Mouse (Mus musculus) liver, embryonic 11.5 days (tissue): ENCODE data around the gene Spag8. TPM values are rescaled to one million over a fixed set of nuclear protein-coding genes. Genes with fewer than 3 reads are reported as not detected.

Source experiments
- microRNA-seq: library from miRNA; unstranded; fragments of <30 nt; microRNA quantifications from one replicate; pipeline ENCODE4, GENCODE M21; 2017; ENCODE audit warnings: borderline number of aligned reads
- polyA plus RNA-seq: library from polyadenylated mRNA; unstranded; fragments of >200 nt; fragmentation: Nextera tagmentation; extraction: Ambion mirVana; gene quantifications from 2 replicates; pipeline ENCODE4 v1.2.1, GENCODE M21; 2014

Spag8 gene
- polyA plus RNA-seq, 1 experiment from 2014 or later = 1.5 TPM

Small RNA genes within 50 kb of the gene (microRNA-seq; reads per million reads assigned to microRNA genes)
- not detected for gene Gm25262

Other genes starting within 250 kb of the Spag8 start
- not detected in 2 replicates for gene Fam166b, start 224.5 kb downstream of the Spag8 start, polyA plus RNA-seq
- gene Tesk1, start 211.7 kb downstream of the Spag8 start, polyA plus RNA-seq = 4.3 TPM in 2 replicates
- 1.2 and 1.3 TPM in 2 replicates for gene Cd72, start 199.0 kb downstream of the Spag8 start, polyA plus RNA-seq
- gene Sit1, start 169.9 kb downstream of the Spag8 start, polyA plus RNA-seq = not detected in 2 replicates
- gene Ccdc107, start 160.7 kb downstream of the Spag8 start, polyA plus RNA-seq = 60.3 and 60.5 TPM in 2 replicates
- 45.1 and 46.1 TPM in 2 replicates for gene Arhgef39, start 153.9 kb downstream of the Spag8 start, polyA plus RNA-seq
- gene Car9, start 146.6 kb downstream of the Spag8 start, polyA plus RNA-seq = 1.5 and 2.0 TPM in 2 replicates
- 46.4 and 51.2 TPM in 2 replicates for gene Tpm2, start 129.8 kb downstream of the Spag8 start, polyA plus RNA-seq
- gene Creb3, start 91.3 kb downstream of the Spag8 start, polyA plus RNA-seq = 29.6 and 31.3 TPM in 2 replicates
- 66.4 and 68.4 TPM in 2 replicates for gene Tln1, start 90.9 kb downstream of the Spag8 start, polyA plus RNA-seq
- gene Rgp1, start 74.9 kb downstream of the Spag8 start, polyA plus RNA-seq = 18.4 and 22.9 TPM in 2 replicates
- gene Gba2, start 74.7 kb downstream of the Spag8 start, polyA plus RNA-seq = 18.8 and 20.3 TPM in 2 replicates
- gene Msmp, start 69.1 kb downstream of the Spag8 start, polyA plus RNA-seq = 0.75 and 2.2 TPM in 2 replicates
- 3.2 and 4.5 TPM in 2 replicates for gene Npr2, start 21.7 kb downstream of the Spag8 start, polyA plus RNA-seq
- 87.8 and 88.0 TPM in 2 replicates for gene Hint2, start 2.9 kb upstream of the Spag8 start, polyA plus RNA-seq
- gene Tmem8b, start 15.4 kb upstream of the Spag8 start, polyA plus RNA-seq = 0.84 and 1.1 TPM in 2 replicates
- 2.2 and 2.3 TPM in 2 replicates for gene Fam221b, start 15.6 kb upstream of the Spag8 start, polyA plus RNA-seq
- gene Olfr70, start 47.2 kb upstream of the Spag8 start, polyA plus RNA-seq = not detected in 2 replicates
- gene Olfr71, start 56.7 kb upstream of the Spag8 start, polyA plus RNA-seq = not detected in 2 replicates
- gene Hrct1, start 73.6 kb upstream of the Spag8 start, polyA plus RNA-seq = 0.25 and 0.45 TPM in 2 replicates
- gene Spaar, start 76.4 kb upstream of the Spag8 start, polyA plus RNA-seq = 0.13 TPM in 1 of 2 replicates, not detected in the other
- not detected in 2 replicates for gene Olfr159, start 117.4 kb upstream of the Spag8 start, polyA plus RNA-seq
- not detected in 2 replicates for gene Olfr156, start 170.3 kb upstream of the Spag8 start, polyA plus RNA-seq
- not detected in 2 replicates for gene Olfr157, start 186.6 kb upstream of the Spag8 start, polyA plus RNA-seq
- gene Olfr155, start 198.0 kb upstream of the Spag8 start, polyA plus RNA-seq = not detected in 2 replicates
- gene Reck, start 221.9 kb upstream of the Spag8 start, polyA plus RNA-seq = 9.1 and 9.6 TPM in 2 replicates